Mouse (Mus musculus) hindbrain, embryonic 13.5 days (tissue): Measurements from ENCODE around the gene Gm11549. TPM values are rescaled to one million over a fixed set of nuclear protein-coding genes. Genes with fewer than 3 reads are reported as not detected.
A peak's percentile ranks its signal among the peaks of the same experiment; 100 is the strongest.

Experiments
- ATAC-seq: fragments of 200-750 bp; cut with Nextera tagmentation; 2 replicates; pipeline ENCODE4 v1.8.0; 2017; ENCODE audit warnings: moderate TSS enrichment; ENCODE audit not compliant: low FRiP score
- H3K27ac ChIP-seq: fragments of 300-500 bp; sonication (generic); 2 replicates; pipeline ENCODE4 v1.5.1; 2015; ENCODE audit warnings: inconsistent platforms, mild to moderate bottlenecking, moderate library complexity
- H3K27me3 ChIP-seq: fragments of 300-500 bp; sonication (generic); 2 replicates; pipeline ENCODE4 v1.6.1; 2015; ENCODE audit warnings: mild to moderate bottlenecking, inconsistent platforms
- H3K36me3 ChIP-seq: fragments of 300-500 bp; sonication (generic); 2 replicates; pipeline ENCODE4 v1.6.1; 2015; ENCODE audit warnings: mild to moderate bottlenecking, inconsistent platforms
- H3K4me1 ChIP-seq: fragments of 300-500 bp; sonication (generic); replicated peaks from 2 replicates; pipeline ENCODE4 v1.6.1; 2015; ENCODE audit warnings: inconsistent platforms
- H3K4me2 ChIP-seq: fragments of 300-500 bp; sonication (generic); 2 replicates; pipeline ENCODE4 v1.6.1; 2015; ENCODE audit warnings: inconsistent platforms, mild to moderate bottlenecking, moderate library complexity
- H3K4me3 ChIP-seq: fragments of 300-500 bp; sonication (generic); 2 replicates; pipeline ENCODE4 v1.5.1; 2015; ENCODE audit warnings: mild to moderate bottlenecking, inconsistent platforms
- H3K9ac ChIP-seq: fragments of 300-500 bp; sonication (generic); 2 replicates; pipeline ENCODE4 v1.6.1; 2015; ENCODE audit warnings: mild to moderate bottlenecking, inconsistent platforms
- H3K9me3 ChIP-seq: fragments of 300-500 bp; sonication (generic); 2 replicates; pipeline ENCODE4 v1.6.1; 2016; ENCODE audit warnings: inconsistent platforms
- WGBS: fragments of 180-500 bp; shearing (Covaris S2); methylation state at CpG from one replicate; pipeline ENCODE4 v1.1.7; 2015; 5-methylcytosine and 5-hydroxymethylcytosine counted together
- polyA plus RNA-seq: library from polyadenylated mRNA; unstranded; fragments of >200 nt; fragmentation: Nextera tagmentation; extraction: Ambion mirVana; gene quantifications from 2 replicates; pipeline ENCODE4 v1.2.1, GENCODE M21; 2015

Gene Gm11549
- polyA plus RNA-seq, 1 experiment from 2014 or later: 0.53 TPM

- peaks cover 6% of the 10 kb centered on the region for H3K27me3 ChIP-seq
- H3K4me1 ChIP-seq: no peaks in the 10 kb centered on the region
- H3K4me2 ChIP-seq: no peak overlapping the region
- H3K9ac ChIP-seq: no peak overlapping the region
- WGBS: 89% methylated on average over 4 of the region's 4 CpGs
- H3K36me3 ChIP-seq: no peaks in the 10 kb centered on the region
- no peak overlapping the region for H3K4me3 ChIP-seq
- no peak for ATAC-seq
- no peaks in the 10 kb centered on the region for H3K9me3 ChIP-seq
- no peak overlapping the region for H3K27ac ChIP-seq
Measured at GRCm38 (mm10) chr3:36537701-36538470, 16.3 kb upstream of the Gm11549 start.

- Histone ChIP-seq H3K27me3 (peaks cover 21% of the 10 kb centered on the region), H3K4me3 (no peak overlapping the region), H3K27ac (no peak overlapping the region), H3K4me1 (peaks cover 7% of the 10 kb centered on the region; the same call in 1 of the 2 replicates), H3K9me3 (no peaks in the 10 kb centered on the region), H3K4me2 (no peak overlapping the region), H3K9ac (no peak overlapping the region), H3K36me3 (no peaks in the 10 kb centered on the region)
- ATAC-seq: no peak
- 91% methylated on average over 12 of the region's 12 CpGs for WGBS
Measured at GRCm38 (mm10) chr3:36536041-36536440, 14.4 kb upstream of the Gm11549 start.

- WGBS: 0% methylated on average over 1 of the region's 1 CpGs
- ATAC-seq: no peak
Measured at GRCm38 (mm10) chr3:36533201-36533672, 11.6 kb upstream of the Gm11549 start.

GRCm38 (mm10) chr3:36532738-36533137, 11.1 kb upstream of the Gm11549 start:
- 48% methylated on average over 7 of the region's 7 CpGs for WGBS

More at GRCm38 (mm10) chr3:36533201-36533672, 11.6 kb upstream of the Gm11549 start:
- Histone ChIP-seq H3K27me3 (peaks cover 25% of the 10 kb centered on the region), H3K36me3 (no peaks in the 10 kb centered on the region), H3K4me1 (peaks cover 7% of the 10 kb centered on the region; the same call in 1 of the 2 replicates), H3K27ac (no peak overlapping the region), H3K9ac (no peak overlapping the region), H3K4me2 (no peak overlapping the region), H3K9me3 (no peaks in the 10 kb centered on the region), H3K4me3 (no peak overlapping the region)

GRCm38 (mm10) chr3:36531979-36532542, 10.4 kb upstream of the Gm11549 start:
- peak overlapping the region; percentile 44 for H3K4me2 ChIP-seq
- no peak overlapping the region for H3K27ac ChIP-seq
- H3K36me3 ChIP-seq: no peaks in the 10 kb centered on the region
- peaks cover 25% of the 10 kb centered on the region for H3K27me3 ChIP-seq
- H3K9ac ChIP-seq: peak overlapping the region; percentile 59; the same call in 1 of the 2 replicates
- ATAC-seq: no peak
- H3K4me3 ChIP-seq: peak overlapping the region; percentile 24
- H3K4me1 ChIP-seq: peaks cover 7% of the 10 kb centered on the region; the same call in 1 of the 2 replicates
- WGBS: 11% methylated on average over 18 of the region's 18 CpGs
- no peaks in the 10 kb centered on the region for H3K9me3 ChIP-seq

More at GRCm38 (mm10) chr3:36532738-36533137, 11.1 kb upstream of the Gm11549 start:
- H3K36me3 ChIP-seq: no peaks in the 10 kb centered on the region
- H3K9me3 ChIP-seq: no peaks in the 10 kb centered on the region
- peaks cover 7% of the 10 kb centered on the region; the same call in 1 of the 2 replicates for H3K4me1 ChIP-seq
- no peak overlapping the region for H3K27ac ChIP-seq
- H3K4me3 ChIP-seq: no peak overlapping the region
- no peak overlapping the region for H3K9ac ChIP-seq
- ATAC-seq: no peak
- H3K27me3 ChIP-seq: peaks cover 25% of the 10 kb centered on the region
- H3K4me2 ChIP-seq: no peak overlapping the region

- Histone ChIP-seq H3K27me3 (peaks cover 25% of the 10 kb centered on the region), H3K4me2 (no peak overlapping the region), H3K36me3 (no peaks in the 10 kb centered on the region), H3K9me3 (no peaks in the 10 kb centered on the region), H3K27ac (no peak overlapping the region), H3K4me1 (peaks cover 7% of the 10 kb centered on the region; the same call in 1 of the 2 replicates), H3K9ac (no peak overlapping the region), H3K4me3 (no peak overlapping the region)
- ATAC-seq: no peak
- WGBS: 35% methylated on average over 2 of the region's 2 CpGs
Measured at GRCm38 (mm10) chr3:36531242-36531641, 9.6 kb upstream of the Gm11549 start.

- Histone ChIP-seq H3K4me1 (peaks cover 7% of the 10 kb centered on the region; the same call in 1 of the 2 replicates), H3K27me3 (peaks cover 25% of the 10 kb centered on the region), H3K9ac (no peak overlapping the region), H3K4me2 (no peak overlapping the region), H3K4me3 (no peak overlapping the region), H3K27ac (no peak overlapping the region), H3K9me3 (no peaks in the 10 kb centered on the region), H3K36me3 (no peaks in the 10 kb centered on the region)
- ATAC-seq: no peak
- WGBS: 78% methylated on average over 5 of the region's 5 CpGs
Measured at GRCm38 (mm10) chr3:36530781-36531180, 9.2 kb upstream of the Gm11549 start.

- Histone ChIP-seq H3K9me3 (no peaks in the 10 kb centered on the region), H3K9ac (no peak overlapping the region), H3K4me2 (no peak overlapping the region), H3K27me3 (peaks cover 25% of the 10 kb centered on the region), H3K4me1 (peaks cover 7% of the 10 kb centered on the region; the same call in 1 of the 2 replicates), H3K27ac (no peak overlapping the region), H3K36me3 (no peaks in the 10 kb centered on the region), H3K4me3 (no peak overlapping the region)
- WGBS: 93% methylated on average over 6 of the region's 6 CpGs
- ATAC-seq: no peak
Measured at GRCm38 (mm10) chr3:36530345-36530744, 8.7 kb upstream of the Gm11549 start.

GRCm38 (mm10) chr3:36524466-36524865, 2.9 kb upstream of the Gm11549 start:
- Histone ChIP-seq H3K27me3 (peaks cover 40% of the 10 kb centered on the region), H3K4me2 (no peak overlapping the region), H3K9me3 (no peaks in the 10 kb centered on the region), H3K36me3 (no peaks in the 10 kb centered on the region), H3K9ac (no peak overlapping the region), H3K4me1 (peaks cover 14% of the 10 kb centered on the region), H3K4me3 (no peak overlapping the region), H3K27ac (no peak overlapping the region)
- no peak for ATAC-seq
- 90% methylated on average over 3 of the region's 3 CpGs for WGBS

GRCm38 (mm10) chr3:36522137-36522536, 524 bp upstream of the Gm11549 start:
- Histone ChIP-seq H3K27me3 (peaks cover 46% of the 10 kb centered on the region), H3K27ac (no peak overlapping the region), H3K4me1 (peaks cover 14% of the 10 kb centered on the region), H3K36me3 (no peaks in the 10 kb centered on the region), H3K4me3 (no peak overlapping the region), H3K9me3 (no peaks in the 10 kb centered on the region), H3K4me2 (no peak overlapping the region; the same call in 1 of the 2 replicates), H3K9ac (no peak overlapping the region)
- ATAC-seq: no peak
- WGBS: 4% methylated on average over 4 of the region's 4 CpGs

GRCm38 (mm10) chr3:36516196-36516595, 5.4 kb downstream of the Gm11549 start:
- Histone ChIP-seq H3K4me2 (no peak overlapping the region), H3K27ac (no peak overlapping the region), H3K36me3 (no peaks in the 10 kb centered on the region), H3K27me3 (peaks cover 23% of the 10 kb centered on the region), H3K4me1 (peaks cover 5% of the 10 kb centered on the region), H3K9ac (no peak overlapping the region), H3K4me3 (no peak overlapping the region), H3K9me3 (no peaks in the 10 kb centered on the region)
- no peak for ATAC-seq
- WGBS: 88% methylated on average over 9 of the region's 9 CpGs

- WGBS: 92% methylated on average over 6 of the region's 6 CpGs
- Histone ChIP-seq H3K27ac (no peak overlapping the region), H3K4me3 (no peak overlapping the region), H3K9ac (no peak overlapping the region), H3K4me1 (no peaks in the 10 kb centered on the region), H3K4me2 (no peak overlapping the region), H3K36me3 (no peaks in the 10 kb centered on the region), H3K9me3 (no peaks in the 10 kb centered on the region), H3K27me3 (no peaks in the 10 kb centered on the region)
- no peak for ATAC-seq
Measured at GRCm38 (mm10) chr3:36511491-36511890, 10.1 kb downstream of the Gm11549 start.
